Mouse (Mus musculus): Measurements from ENCODE around the gene Gm10959. TPM values are rescaled to one million over a fixed set of nuclear protein-coding genes. Genes with fewer than 3 reads are reported as not detected.

Gm10959 gene
- polyA plus RNA-seq, 1 experiment from 2014 or later, result not detected

DNA sequence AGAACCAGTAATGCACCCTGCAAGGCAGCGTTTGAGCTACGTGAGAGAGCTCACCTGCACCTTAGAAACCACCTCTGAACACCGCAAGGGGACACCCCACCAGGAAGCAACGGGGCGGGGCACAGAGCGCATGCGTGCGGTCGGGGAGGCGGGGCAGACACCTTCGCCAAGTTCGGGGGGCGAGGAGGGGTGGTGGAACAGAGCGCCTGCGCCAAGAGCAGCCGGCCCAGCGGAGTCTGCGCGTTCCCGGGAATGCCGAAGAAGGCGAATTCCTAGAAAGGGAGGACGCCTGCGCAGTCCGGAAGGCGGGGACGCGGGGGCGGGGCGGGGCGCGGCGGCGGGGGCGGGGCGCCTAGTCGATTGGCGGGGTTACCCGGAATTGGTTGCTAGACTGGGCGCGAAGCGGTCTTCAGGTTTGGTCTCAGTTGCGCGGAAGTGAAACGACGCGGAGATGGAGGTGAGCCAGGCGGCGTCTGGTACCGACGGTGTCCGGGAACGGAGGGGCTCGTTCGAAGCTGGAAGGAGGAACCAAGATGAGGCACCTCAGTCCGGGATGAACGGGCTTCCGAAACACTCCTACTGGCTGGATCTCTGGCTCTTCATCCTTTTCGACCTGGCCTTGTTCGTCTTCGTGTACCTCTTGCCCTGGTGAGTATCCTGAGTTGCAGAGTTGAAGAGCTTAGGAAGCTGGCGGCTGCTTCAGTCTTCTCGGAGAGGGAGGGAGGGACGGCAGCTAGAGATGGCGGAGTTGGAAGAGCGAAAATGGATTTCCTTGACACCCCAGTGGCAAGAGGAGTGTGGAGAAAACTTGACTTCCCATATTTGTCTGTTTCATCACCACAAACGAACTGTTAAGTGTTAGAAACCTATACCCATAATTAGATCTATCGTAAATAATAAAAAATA lies 5.1 kb upstream of the Gm10959 start, which contains the start of gene 1810037I17Rik:
Gene 1810037I17Rik, plus strand, starts transcription at position 195 of the 906 bp plus-strand sequence.
- WGBS, result under 1% methylated on average over 66 of the region's 68 CpGs
- peak within 1 kb of the TSS; percentile 68 for H3K9ac ChIP-seq (ENCODE audit: low read length)

DNA sequence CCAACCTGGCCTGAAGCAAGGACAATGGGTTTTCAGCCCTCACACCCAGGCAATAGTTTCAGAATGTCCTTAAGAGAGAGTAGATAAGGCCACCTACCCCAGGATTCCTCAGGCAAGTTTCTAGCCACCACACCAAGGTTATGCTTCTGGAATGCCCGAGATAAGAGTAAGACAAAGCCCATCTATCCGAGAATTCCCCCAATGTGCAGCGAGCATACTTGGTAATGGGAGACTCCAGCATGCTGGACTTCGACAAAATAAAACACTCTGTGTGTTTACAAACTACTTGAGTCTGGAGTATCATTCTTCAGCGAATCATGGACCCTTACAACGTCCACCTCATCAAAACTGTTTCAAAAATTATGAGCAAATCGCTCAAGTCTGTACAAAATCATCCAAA lies 4.0 kb upstream of the Gm10959 start:
- Histone ChIP-seq H3K27me3 (ENCODE audit: control insufficient read depth, insufficient read depth, low read length) (no peaks in the 10 kb centered on the region), H3K9ac (ENCODE audit: low read length) (no peak overlapping the region), H3K4me3 (ENCODE audit: low read depth, low read length) (no peak overlapping the region), H3K4me2 (ENCODE audit: low read depth, severe bottlenecking) (peak overlapping the region; percentile 44; the same call in 1 of the 2 replicates), H3K9me3 (ENCODE audit: control insufficient read depth, low read length) (no peaks in the 10 kb centered on the region), H3K27ac (replicated peaks; ENCODE audit: low read depth, low read length) (no peak overlapping the region), H3K4me1 (ENCODE audit: control insufficient read depth, insufficient read depth, low read length) (no peaks in the 10 kb centered on the region), H3K36me3 (ENCODE audit: control insufficient read depth, insufficient read depth, low read length) (no peaks in the 10 kb centered on the region)
- DNase-seq (ENCODE audit: low spot score) (no peak), ATAC-seq (ENCODE audit: insufficient number of reproducible peaks, low FRiP score, low TSS enrichment, low read depth) (no peak)
- WGBS, result 71% methylated on average over 7 of the region's 7 CpGs

More for the DNA sequence above, 5.1 kb upstream of the Gm10959 start, which contains the start of gene 1810037I17Rik:
- Histone ChIP-seq H3K36me3 (ENCODE audit: control insufficient read depth, insufficient read depth, low read length) (no peaks in the 10 kb centered on the region), H3K9me3 (ENCODE audit: control insufficient read depth, low read length) (no peaks in the 10 kb centered on the region), H3K4me1 (ENCODE audit: control insufficient read depth, insufficient read depth, low read length) (no peaks in the 10 kb centered on the region), H3K27me3 (ENCODE audit: control insufficient read depth, insufficient read depth, low read length) (no peaks in the 10 kb centered on the region), H3K4me3 (ENCODE audit: low read depth, low read length) (peak within 1 kb of the TSS; percentile 58), H3K4me2 (ENCODE audit: low read depth, severe bottlenecking) (peak within 1 kb of the TSS; percentile 48), H3K27ac (replicated peaks; ENCODE audit: low read depth, low read length) (0 out of 2 replicates have a peak within 1 kb of the TSS, but pooled peaks have one; percentile 45)
- peak; percentile 96 for ATAC-seq (ENCODE audit: insufficient number of reproducible peaks, low FRiP score, low TSS enrichment, low read depth)
- peak; percentile 97 for DNase-seq (ENCODE audit: low spot score)

DNA sequence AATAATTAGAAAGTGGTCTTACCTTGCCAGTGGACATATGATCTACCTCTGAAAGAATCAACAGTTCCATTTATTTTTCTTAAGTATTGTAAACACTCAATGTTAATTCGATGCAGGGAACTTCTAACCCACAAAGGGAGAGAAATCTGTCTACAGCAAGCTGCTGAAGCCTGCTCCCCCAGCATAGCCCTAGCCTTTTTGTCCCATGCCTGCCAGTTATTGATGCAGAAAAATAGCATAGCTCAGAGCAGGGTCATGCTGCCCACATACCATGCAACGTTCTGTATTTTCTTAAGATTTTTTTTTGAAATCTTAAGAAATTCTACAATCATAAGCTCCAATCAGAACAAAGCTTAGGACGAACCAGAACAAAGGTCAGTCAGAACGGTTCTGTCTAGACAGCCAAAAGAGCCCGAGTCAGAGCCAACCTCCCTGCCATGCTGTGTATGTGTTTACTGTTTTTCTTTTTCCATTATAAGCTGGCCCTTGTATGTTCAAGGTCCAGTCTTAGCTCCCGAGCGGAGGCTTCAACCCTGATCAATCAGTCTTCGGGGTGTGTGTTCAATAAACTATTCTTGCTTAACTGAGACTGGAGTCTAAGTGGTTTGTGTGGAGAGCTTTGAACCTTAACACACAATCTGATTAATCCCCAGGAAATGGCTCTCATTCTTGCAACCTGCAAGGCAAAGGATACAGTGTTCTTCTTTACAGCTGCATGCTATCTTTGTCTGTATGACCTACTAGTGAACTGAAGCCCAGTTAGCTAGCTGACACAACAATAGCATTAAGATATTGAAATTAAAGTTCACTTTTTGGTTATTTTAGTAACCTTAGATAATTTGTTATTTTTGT lies 2.7 kb upstream of the Gm10959 start:
- no peaks in the 10 kb centered on the region for H3K4me1 ChIP-seq (ENCODE audit: control insufficient read depth, insufficient read depth, low read length)
- no peak for ATAC-seq (ENCODE audit: insufficient number of reproducible peaks, low FRiP score, low TSS enrichment, low read depth)
- no peak overlapping the region for H3K4me2 ChIP-seq (ENCODE audit: low read depth, severe bottlenecking)

DNA sequence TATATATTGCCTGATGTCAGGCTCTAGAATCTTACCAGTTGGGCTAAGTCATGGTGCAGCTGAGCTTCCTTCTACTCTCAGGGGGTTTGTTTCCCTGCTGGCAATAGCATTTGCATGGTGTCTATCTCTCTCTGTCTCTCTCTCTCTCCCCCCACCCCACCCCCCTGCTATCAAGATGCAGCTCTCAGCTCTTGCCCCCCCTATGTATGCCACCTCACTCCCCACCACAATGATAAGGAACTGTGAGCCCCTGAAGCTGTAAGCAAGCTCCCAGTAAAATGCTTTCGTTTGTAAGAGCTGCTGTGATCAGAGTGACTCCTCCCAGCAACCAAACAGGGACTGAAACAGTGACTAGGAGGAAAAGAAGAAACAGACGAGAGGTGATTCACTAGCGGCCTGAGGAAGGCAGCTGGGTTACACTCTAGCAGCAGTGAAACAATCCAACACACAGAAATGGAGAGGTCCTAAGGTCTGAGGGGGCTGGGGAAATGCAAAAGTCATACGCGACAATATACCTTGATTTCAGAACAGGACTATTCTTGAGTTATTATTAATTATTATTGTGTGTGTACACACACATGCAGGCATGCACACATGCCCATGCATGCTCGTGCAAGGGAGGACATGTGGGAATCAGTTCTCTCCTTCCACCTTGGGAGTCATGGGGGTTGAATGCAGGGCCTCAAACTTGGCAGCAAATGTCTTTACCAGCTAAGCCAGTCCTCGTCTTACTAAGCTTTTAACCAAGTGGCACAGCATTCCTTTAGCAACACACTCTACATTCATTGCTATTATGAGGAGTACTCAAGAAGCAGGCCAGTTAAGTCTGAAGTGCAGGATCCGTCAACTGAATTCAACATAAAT lies 1.6 kb upstream of the Gm10959 start:
- 64% methylated on average over 8 of the region's 8 CpGs for WGBS
- Histone ChIP-seq H3K4me1 (ENCODE audit: control insufficient read depth, insufficient read depth, low read length) (no peaks in the 10 kb centered on the region), H3K27me3 (ENCODE audit: control insufficient read depth, insufficient read depth, low read length) (no peaks in the 10 kb centered on the region), H3K27ac (replicated peaks; ENCODE audit: low read depth, low read length) (no peak overlapping the region), H3K36me3 (ENCODE audit: control insufficient read depth, insufficient read depth, low read length) (no peaks in the 10 kb centered on the region), H3K4me2 (ENCODE audit: low read depth, severe bottlenecking) (no peak overlapping the region), H3K4me3 (ENCODE audit: low read depth, low read length) (no peak overlapping the region), H3K9ac (ENCODE audit: low read length) (no peak overlapping the region), H3K9me3 (ENCODE audit: control insufficient read depth, low read length) (no peaks in the 10 kb centered on the region)
- no peak for ATAC-seq (ENCODE audit: insufficient number of reproducible peaks, low FRiP score, low TSS enrichment, low read depth)
- DNase-seq (ENCODE audit: low spot score), result no peak

More for the DNA sequence above, 2.7 kb upstream of the Gm10959 start:
- Histone ChIP-seq H3K36me3 (ENCODE audit: control insufficient read depth, insufficient read depth, low read length) (no peaks in the 10 kb centered on the region), H3K9me3 (ENCODE audit: control insufficient read depth, low read length) (no peaks in the 10 kb centered on the region), H3K27ac (replicated peaks; ENCODE audit: low read depth, low read length) (no peak overlapping the region), H3K4me3 (ENCODE audit: low read depth, low read length) (no peak overlapping the region), H3K27me3 (ENCODE audit: control insufficient read depth, insufficient read depth, low read length) (no peaks in the 10 kb centered on the region), H3K9ac (ENCODE audit: low read length) (no peak overlapping the region)
- 88% methylated on average over 8 of the region's 8 CpGs for WGBS
- DNase-seq (ENCODE audit: low spot score), result no peak

DNA sequence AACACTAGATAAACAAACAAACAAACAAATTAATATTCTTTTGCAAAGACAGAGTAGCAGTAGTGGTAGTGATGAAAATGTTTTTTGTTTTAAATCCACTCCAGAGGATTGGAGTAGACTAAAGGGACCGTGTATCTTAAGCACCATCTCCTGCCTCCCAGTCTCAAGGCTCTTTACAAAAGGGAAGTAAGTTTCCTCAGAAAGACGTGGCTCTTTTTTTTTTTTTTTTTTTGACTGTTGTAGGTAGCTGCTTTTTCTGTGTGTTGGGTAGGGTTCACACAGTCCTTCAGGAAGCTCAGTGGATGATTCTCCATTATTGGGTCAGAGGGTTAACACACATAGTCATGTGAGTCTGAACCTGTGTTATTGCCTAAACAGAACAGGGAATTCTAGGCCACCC lies 488 bp downstream of the Gm10959 start:
- H3K4me3 ChIP-seq (ENCODE audit: low read depth, low read length), result no peak overlapping the region
- 82% methylated on average over 2 of the region's 2 CpGs for WGBS
- DNase-seq (ENCODE audit: low spot score), result no peak
- no peak for ATAC-seq (ENCODE audit: insufficient number of reproducible peaks, low FRiP score, low TSS enrichment, low read depth)
- H3K9me3 ChIP-seq (ENCODE audit: control insufficient read depth, low read length), result no peaks in the 10 kb centered on the region
- H3K36me3 ChIP-seq (ENCODE audit: control insufficient read depth, insufficient read depth, low read length), result no peaks in the 10 kb centered on the region
- H3K27me3 ChIP-seq (ENCODE audit: control insufficient read depth, insufficient read depth, low read length), result no peaks in the 10 kb centered on the region
- H3K4me1 ChIP-seq (ENCODE audit: control insufficient read depth, insufficient read depth, low read length), result no peaks in the 10 kb centered on the region
- H3K9ac ChIP-seq (ENCODE audit: low read length), result no peak overlapping the region
- no peak overlapping the region for H3K4me2 ChIP-seq (ENCODE audit: low read depth, severe bottlenecking)
- no peak overlapping the region for H3K27ac ChIP-seq (replicated peaks; ENCODE audit: low read depth, low read length)

DNA sequence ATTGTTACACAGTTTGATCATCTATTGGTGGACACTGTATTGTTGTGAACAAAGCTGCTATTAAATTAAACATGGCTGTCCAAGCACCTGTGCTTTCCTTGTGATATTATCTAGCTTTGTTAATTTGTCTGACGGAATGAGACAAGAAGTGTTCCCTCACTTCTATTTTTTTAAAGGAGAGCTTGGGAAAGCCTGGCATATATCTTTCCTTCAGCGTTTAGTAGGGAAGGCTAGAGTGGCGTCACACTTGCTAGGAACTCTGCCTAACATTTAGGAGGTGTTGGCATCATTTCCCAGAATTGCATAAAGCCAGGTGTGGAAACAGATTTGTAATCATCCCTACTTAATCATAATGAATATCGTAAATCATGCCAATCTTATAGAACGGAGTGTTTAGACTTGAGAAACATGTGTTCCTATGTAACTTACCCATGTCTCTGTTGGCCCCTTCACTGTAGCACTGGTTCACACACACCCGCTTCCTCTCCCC lies 2.9 kb downstream of the Gm10959 start:
- DNase-seq (ENCODE audit: low spot score) (no peak), ATAC-seq (ENCODE audit: insufficient number of reproducible peaks, low FRiP score, low TSS enrichment, low read depth) (no peak)
- 77% methylated on average over 6 of the region's 6 CpGs for WGBS
- Histone ChIP-seq H3K36me3 (ENCODE audit: control insufficient read depth, insufficient read depth, low read length) (no peaks in the 10 kb centered on the region), H3K4me2 (ENCODE audit: low read depth, severe bottlenecking) (no peak overlapping the region), H3K27me3 (ENCODE audit: control insufficient read depth, insufficient read depth, low read length) (no peaks in the 10 kb centered on the region), H3K4me1 (ENCODE audit: control insufficient read depth, insufficient read depth, low read length) (no peaks in the 10 kb centered on the region), H3K9me3 (ENCODE audit: control insufficient read depth, low read length) (no peaks in the 10 kb centered on the region), H3K9ac (ENCODE audit: low read length) (no peak overlapping the region), H3K4me3 (ENCODE audit: low read depth, low read length) (no peak overlapping the region), H3K27ac (replicated peaks; ENCODE audit: low read depth, low read length) (no peak overlapping the region)

DNA sequence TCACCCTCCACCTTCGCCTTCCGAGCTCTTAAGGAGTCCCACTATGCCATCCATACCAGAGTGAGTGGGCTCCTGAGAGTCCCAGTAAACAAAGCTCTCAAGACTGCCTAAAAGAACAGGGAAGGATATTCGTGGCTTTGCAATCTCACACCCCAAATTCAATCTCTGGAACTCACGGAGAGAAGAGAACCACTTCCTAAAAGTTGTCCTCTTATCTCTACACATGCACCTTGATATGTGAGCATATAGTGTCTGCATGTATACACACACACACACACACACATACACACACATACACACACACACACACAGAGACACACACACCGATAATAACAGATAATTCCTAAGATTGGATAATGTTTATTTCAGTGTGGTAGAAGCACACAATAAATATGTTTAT lies 3.7 kb downstream of the Gm10959 start:
- DNase-seq (ENCODE audit: low spot score) (no peak), ATAC-seq (ENCODE audit: insufficient number of reproducible peaks, low FRiP score, low TSS enrichment, low read depth) (no peak)
- Histone ChIP-seq H3K36me3 (ENCODE audit: control insufficient read depth, insufficient read depth, low read length) (no peaks in the 10 kb centered on the region), H3K4me1 (ENCODE audit: control insufficient read depth, insufficient read depth, low read length) (no peaks in the 10 kb centered on the region), H3K9ac (ENCODE audit: low read length) (no peak overlapping the region), H3K27me3 (ENCODE audit: control insufficient read depth, insufficient read depth, low read length) (no peaks in the 10 kb centered on the region), H3K4me2 (ENCODE audit: low read depth, severe bottlenecking) (no peak overlapping the region), H3K9me3 (ENCODE audit: control insufficient read depth, low read length) (no peaks in the 10 kb centered on the region), H3K27ac (replicated peaks; ENCODE audit: low read depth, low read length) (no peak overlapping the region), H3K4me3 (ENCODE audit: low read depth, low read length) (no peak overlapping the region)
- 90% methylated on average over 5 of the region's 5 CpGs for WGBS

Data from limb, embryonic 11.5 days (tissue).